Mouse (Mus musculus) 3T3-L1 (cell line): ENCODE measurements around the gene Auts2.

Source experiments
- DNase-seq: peaks from one replicate; pipeline ENCODE4 v3.0.0-alpha.2; 2015; ENCODE audit warnings: low read depth, low spot score

Gene Auts2

GRCm38 (mm10) chr5:131613301-131613700 is 929.8 kb downstream of the Auts2 start:
- no peak for DNase-seq

GRCm38 (mm10) chr5:131610702-131611101 is 932.4 kb downstream of the Auts2 start:
- no peak for DNase-seq

- DNase-seq, result no peak
Measured at GRCm38 (mm10) chr5:131606786-131607185, 936.4 kb downstream of the Auts2 start.

- DNase-seq, result no peak
Measured at GRCm38 (mm10) chr5:131601934-131602692, 941.0 kb downstream of the Auts2 start.

- DNase-seq, result peak; percentile 3
Measured at GRCm38 (mm10) chr5:131600325-131601125, 942.6 kb downstream of the Auts2 start.

GRCm38 (mm10) chr5:131597503-131597902 is 945.6 kb downstream of the Auts2 start:
- no peak for DNase-seq

- DNase-seq, result no peak
Measured at GRCm38 (mm10) chr5:131596591-131596990, 946.6 kb downstream of the Auts2 start.

GRCm38 (mm10) chr5:131595730-131596129 is 947.4 kb downstream of the Auts2 start:
- no peak for DNase-seq

- no peak for DNase-seq
Measured at GRCm38 (mm10) chr5:131594597-131594996, 948.5 kb downstream of the Auts2 start.

GRCm38 (mm10) chr5:131593261-131593660 is 949.9 kb downstream of the Auts2 start:
- DNase-seq, result no peak

GRCm38 (mm10) chr5:131589948-131590467 is 953.1 kb downstream of the Auts2 start:
- DNase-seq, result no peak

GRCm38 (mm10) chr5:131586332-131586700 is 956.8 kb downstream of the Auts2 start:
- no peak for DNase-seq

GRCm38 (mm10) chr5:131585684-131586331 is 957.3 kb downstream of the Auts2 start:
- no peak for DNase-seq

- no peak for DNase-seq
Measured at GRCm38 (mm10) chr5:131584260-131585135, 958.6 kb downstream of the Auts2 start.

GRCm38 (mm10) chr5:131581110-131582050 is 961.8 kb downstream of the Auts2 start:
- DNase-seq, result no peak

- no peak for DNase-seq
Measured at GRCm38 (mm10) chr5:131578737-131579136, 964.4 kb downstream of the Auts2 start.

GRCm38 (mm10) chr5:131575733-131576265 is 967.3 kb downstream of the Auts2 start:
- DNase-seq, result no peak

- no peak for DNase-seq
Measured at GRCm38 (mm10) chr5:131575086-131575514, 968.0 kb downstream of the Auts2 start.

- DNase-seq, result no peak
Measured at GRCm38 (mm10) chr5:131574469-131575085, 968.6 kb downstream of the Auts2 start.
